Mouse (Mus musculus) lung, adult 2 months (tissue): Measurements from ENCODE around the gene Lbx2.

Experiments used
- CTCF ChIP-seq: fragments of 200-500 bp; IDR thresholded peaks from 2 replicates; pipeline ENCODE4 v1.5.1; 2011; ENCODE audit warnings: mild to moderate bottlenecking, low read length, control low read depth; ENCODE audit not compliant: insufficient read depth
- POLR2A ChIP-seq: fragments of 200-500 bp; IDR thresholded peaks from 2 replicates; pipeline ENCODE4 v1.6.1; 2011; ENCODE audit warnings: low read depth, mild to moderate bottlenecking, control low read depth, low read length, borderline replicate concordance; ENCODE audit errors: extremely low read depth

DNA sequence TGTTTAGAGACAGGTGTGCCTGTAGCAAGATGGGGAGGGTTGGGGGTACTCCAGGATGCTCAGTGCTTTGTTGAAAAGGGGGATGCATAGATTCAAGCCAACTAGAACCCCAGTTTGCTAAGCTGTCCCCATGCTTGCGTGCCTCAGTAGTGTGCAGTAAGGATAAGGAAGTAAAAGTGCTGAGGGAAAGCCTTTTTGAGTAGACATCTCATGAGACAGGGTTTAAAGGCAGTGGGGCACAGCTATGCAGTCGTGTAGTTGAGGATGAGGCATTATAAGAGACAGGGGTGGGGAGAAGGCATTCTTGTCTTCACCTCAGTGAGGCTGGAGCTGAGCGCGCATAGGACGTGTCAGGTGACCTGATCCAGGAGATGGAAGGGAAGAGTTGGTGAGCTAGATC, 45.6 kb upstream of the Lbx2 start:
- TF ChIP-seq POLR2A: no peak
- no peak for TF ChIP-seq CTCF
